Mouse (Mus musculus): ENCODE measurements at regions not wholly inside any gene's neighbourhood (a gene's known extent, or its start where the extent isn't known, plus 50 kb on each side); places are given as distances from the start of the nearest gene placed in this dataset.

DNA sequence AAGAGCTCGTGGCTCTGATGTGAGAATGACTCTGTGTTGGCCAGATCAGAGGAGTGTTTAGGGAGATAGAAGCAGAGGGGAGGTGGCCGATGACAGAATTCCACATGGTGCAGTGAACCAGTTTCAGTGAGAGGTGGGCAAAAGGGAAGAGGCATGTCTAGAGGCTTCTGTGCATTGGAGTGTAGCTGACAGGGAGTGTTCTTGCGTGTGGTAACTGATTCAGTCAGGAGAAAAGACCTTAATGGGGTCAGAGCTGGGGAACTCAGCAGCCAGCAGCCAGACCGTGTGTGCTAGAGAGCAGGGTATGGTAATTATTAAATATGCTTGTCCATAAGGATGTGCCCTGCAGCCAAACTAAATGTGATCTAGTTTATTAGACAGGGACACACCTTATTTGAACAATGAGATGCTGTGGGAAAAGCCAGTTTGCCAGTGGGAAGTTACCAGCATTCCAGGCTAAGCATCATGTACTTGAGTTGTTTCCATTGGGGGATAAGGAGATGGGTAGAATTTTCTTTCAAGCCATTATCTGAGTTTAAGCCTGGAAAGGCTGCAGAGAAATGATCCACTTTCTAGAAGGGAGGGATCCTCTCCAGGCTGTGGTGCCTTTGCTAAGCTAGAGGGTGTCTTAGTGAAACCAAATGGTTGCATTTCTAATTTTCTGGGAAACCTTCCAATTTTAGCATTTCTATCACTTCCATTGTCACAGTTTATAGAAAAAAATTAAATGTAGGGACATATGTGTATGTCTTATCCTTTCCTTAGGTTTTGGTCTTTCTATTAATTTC is 129.5 kb downstream of the Rsl24d1 start:
- Histone ChIP-seq H3K27me3 (ENCODE audit: control insufficient read depth, insufficient read depth, low read length) (no peaks in the 10 kb centered on the region), H3K9ac (ENCODE audit: low read length) (no peak overlapping the region), H3K36me3 (ENCODE audit: control insufficient read depth, insufficient read depth, low read length) (no peaks in the 10 kb centered on the region), H3K9me3 (ENCODE audit: control insufficient read depth, low read length) (no peaks in the 10 kb centered on the region), H3K4me1 (replicated peaks; ENCODE audit: control insufficient read depth, insufficient read depth, low read length) (no peaks in the 10 kb centered on the region), H3K4me2 (ENCODE audit: low read depth, low read length, severe bottlenecking) (no peak overlapping the region), H3K27ac (ENCODE audit: low read depth, low read length) (no peak overlapping the region), H3K4me3 (ENCODE audit: low read depth, low read length) (no peak overlapping the region)
- 58% methylated on average over 4 of the region's 4 CpGs for WGBS
- DNase-seq (ENCODE audit: low spot score), result no peak
- no peak for ATAC-seq (replicated peaks; ENCODE audit: low FRiP score)

DNA sequence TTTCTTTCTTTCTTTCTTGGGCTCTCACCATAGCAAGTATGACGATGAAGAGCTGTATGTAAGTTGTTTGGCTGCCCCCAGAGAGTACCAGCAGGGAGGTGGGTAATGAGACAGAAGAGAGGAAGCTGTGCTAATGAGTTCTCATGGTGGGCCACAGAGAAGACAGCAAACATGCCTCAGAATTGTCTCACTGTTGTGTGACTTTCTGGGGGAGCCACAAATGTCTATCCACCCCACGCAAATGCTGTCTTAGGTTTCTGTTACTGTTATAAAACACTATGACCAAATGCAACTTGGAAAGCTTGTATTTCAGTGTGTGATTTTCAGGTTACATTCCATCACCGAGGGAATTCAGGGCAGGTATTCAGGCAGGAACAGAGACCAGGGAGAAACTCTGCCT is 131.0 kb downstream of the Rsl24d1 start:
- H3K4me1 ChIP-seq (replicated peaks; ENCODE audit: control insufficient read depth, insufficient read depth, low read length), result no peaks in the 10 kb centered on the region
- 66% methylated on average over 3 of the region's 3 CpGs for WGBS
- H3K36me3 ChIP-seq (ENCODE audit: control insufficient read depth, insufficient read depth, low read length), result no peaks in the 10 kb centered on the region
- H3K9ac ChIP-seq (ENCODE audit: low read length), result no peak overlapping the region
- ATAC-seq (replicated peaks; ENCODE audit: low FRiP score) (no peak), DNase-seq (ENCODE audit: low spot score) (no peak)
- H3K9me3 ChIP-seq (ENCODE audit: control insufficient read depth, low read length), result no peaks in the 10 kb centered on the region
- no peak overlapping the region for H3K27ac ChIP-seq (ENCODE audit: low read depth, low read length)
- H3K4me2 ChIP-seq (ENCODE audit: low read depth, low read length, severe bottlenecking), result no peak overlapping the region
- H3K27me3 ChIP-seq (ENCODE audit: control insufficient read depth, insufficient read depth, low read length), result no peaks in the 10 kb centered on the region
- H3K4me3 ChIP-seq (ENCODE audit: low read depth, low read length), result no peak overlapping the region

DNA sequence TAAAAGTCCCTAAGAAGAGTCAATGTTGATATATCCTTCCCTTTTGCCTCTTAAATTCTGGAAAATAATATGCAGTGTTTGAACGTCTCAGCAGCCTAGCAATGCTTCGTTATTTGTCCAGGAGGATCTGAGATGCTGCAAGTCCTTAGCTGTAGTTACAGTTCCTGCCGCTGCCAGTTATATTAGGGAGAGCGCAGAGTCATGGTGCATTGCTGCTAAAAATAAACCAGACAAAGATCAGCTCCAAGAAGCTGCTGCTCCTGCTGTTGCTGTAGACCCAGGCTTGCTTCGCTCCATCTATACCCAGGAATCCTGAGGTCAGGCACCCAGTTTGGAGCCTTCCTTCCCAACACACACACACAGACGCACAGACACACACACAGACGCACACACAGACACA is 132.3 kb downstream of the Rsl24d1 start:
- 90% methylated on average over 7 of the region's 7 CpGs for WGBS
- Histone ChIP-seq H3K4me3 (ENCODE audit: low read depth, low read length) (no peak overlapping the region), H3K9ac (ENCODE audit: low read length) (no peak overlapping the region), H3K36me3 (ENCODE audit: control insufficient read depth, insufficient read depth, low read length) (no peaks in the 10 kb centered on the region), H3K27me3 (ENCODE audit: control insufficient read depth, insufficient read depth, low read length) (no peaks in the 10 kb centered on the region), H3K4me2 (ENCODE audit: low read depth, low read length, severe bottlenecking) (no peak overlapping the region), H3K27ac (ENCODE audit: low read depth, low read length) (no peak overlapping the region), H3K9me3 (ENCODE audit: control insufficient read depth, low read length) (no peaks in the 10 kb centered on the region), H3K4me1 (replicated peaks; ENCODE audit: control insufficient read depth, insufficient read depth, low read length) (no peaks in the 10 kb centered on the region)
- ATAC-seq (replicated peaks; ENCODE audit: low FRiP score) (no peak), DNase-seq (ENCODE audit: low spot score) (no peak)

DNA sequence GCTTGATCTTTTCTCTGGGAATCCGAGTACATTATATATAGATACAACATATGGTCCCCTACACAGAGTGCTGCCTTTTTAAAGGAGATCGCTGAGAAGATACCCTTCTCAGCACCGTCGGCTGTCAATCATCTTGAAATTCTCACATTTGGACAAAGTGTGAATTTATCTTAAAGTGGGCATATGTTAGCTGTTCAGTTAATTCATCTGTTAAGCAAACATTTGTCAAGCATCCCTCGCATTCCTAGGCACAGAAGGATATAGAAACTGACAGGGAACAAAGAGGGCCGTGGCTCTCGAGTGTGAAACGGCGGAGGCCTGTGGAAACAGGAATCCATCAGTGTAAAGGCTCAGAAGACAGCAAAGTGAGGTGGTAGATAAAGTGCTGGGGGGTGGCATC is 144.9 kb downstream of the Rsl24d1 start:
- Histone ChIP-seq H3K27ac (ENCODE audit: low read depth, low read length) (no peak overlapping the region), H3K9me3 (ENCODE audit: control insufficient read depth, low read length) (no peaks in the 10 kb centered on the region), H3K36me3 (ENCODE audit: control insufficient read depth, insufficient read depth, low read length) (no peaks in the 10 kb centered on the region), H3K27me3 (ENCODE audit: control insufficient read depth, insufficient read depth, low read length) (no peaks in the 10 kb centered on the region), H3K4me2 (ENCODE audit: low read depth, low read length, severe bottlenecking) (no peak overlapping the region), H3K4me1 (replicated peaks; ENCODE audit: control insufficient read depth, insufficient read depth, low read length) (no peaks in the 10 kb centered on the region), H3K9ac (ENCODE audit: low read length) (no peak overlapping the region), H3K4me3 (ENCODE audit: low read depth, low read length) (no peak overlapping the region)
- ATAC-seq (replicated peaks; ENCODE audit: low FRiP score), result no peak
- WGBS, result 77% methylated on average over 9 of the region's 9 CpGs
- DNase-seq (ENCODE audit: low spot score), result no peak

DNA sequence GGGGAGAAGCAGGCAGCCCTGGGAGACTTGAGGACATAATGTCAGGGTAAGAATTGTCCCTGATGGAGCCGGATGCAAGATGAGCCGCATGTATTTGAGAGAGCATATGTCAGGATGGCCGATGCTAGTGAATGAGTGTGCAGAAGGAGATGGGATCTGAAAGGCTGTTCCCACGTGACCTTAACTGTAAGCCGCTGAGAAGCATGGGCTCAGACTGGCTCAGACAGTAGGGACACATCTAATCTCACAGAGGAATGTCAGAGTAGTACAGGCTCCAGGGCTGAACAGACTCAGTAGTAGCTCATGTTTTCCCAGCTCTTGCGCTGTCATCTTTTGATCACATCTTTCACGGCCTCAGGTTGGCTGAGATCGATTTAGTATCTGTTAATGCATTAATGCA is 145.4 kb downstream of the Rsl24d1 start:
- ATAC-seq (replicated peaks; ENCODE audit: low FRiP score), result no peak
- no peak overlapping the region for H3K9ac ChIP-seq (ENCODE audit: low read length)
- 90% methylated on average over 8 of the region's 8 CpGs for WGBS
- H3K36me3 ChIP-seq (ENCODE audit: control insufficient read depth, insufficient read depth, low read length), result no peaks in the 10 kb centered on the region
- H3K4me1 ChIP-seq (replicated peaks; ENCODE audit: control insufficient read depth, insufficient read depth, low read length), result no peaks in the 10 kb centered on the region
- H3K4me2 ChIP-seq (ENCODE audit: low read depth, low read length, severe bottlenecking), result no peak overlapping the region
- no peaks in the 10 kb centered on the region for H3K27me3 ChIP-seq (ENCODE audit: control insufficient read depth, insufficient read depth, low read length)
- H3K9me3 ChIP-seq (ENCODE audit: control insufficient read depth, low read length), result no peaks in the 10 kb centered on the region
- no peak overlapping the region for H3K27ac ChIP-seq (ENCODE audit: low read depth, low read length)
- DNase-seq (ENCODE audit: low spot score), result no peak
- no peak overlapping the region for H3K4me3 ChIP-seq (ENCODE audit: low read depth, low read length)

DNA sequence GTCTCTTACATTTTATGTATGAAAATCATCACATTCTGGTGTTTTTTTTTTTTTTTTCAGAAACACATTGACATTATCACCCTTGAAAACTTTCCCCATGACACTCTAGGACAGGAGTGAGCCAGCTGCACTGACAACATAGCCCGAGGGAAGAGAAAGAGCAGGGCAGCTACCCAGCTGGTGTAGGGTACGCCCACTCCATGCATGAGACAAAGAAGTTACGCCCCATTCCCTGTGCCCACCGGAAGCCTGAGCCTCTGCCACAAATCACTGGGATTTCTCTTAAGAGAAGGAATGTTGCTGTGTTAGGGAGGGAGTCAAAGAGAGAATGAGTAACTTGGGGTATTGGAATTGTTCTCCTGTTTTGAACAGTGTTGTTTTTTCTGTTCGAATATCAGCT is 149.5 kb downstream of the Rsl24d1 start:
- H3K9me3 ChIP-seq (ENCODE audit: control insufficient read depth, low read length), result no peaks in the 10 kb centered on the region
- ATAC-seq (replicated peaks; ENCODE audit: low FRiP score) (peak; percentile 81), DNase-seq (ENCODE audit: low spot score) (peak; percentile 55)
- no peaks in the 10 kb centered on the region for H3K27me3 ChIP-seq (ENCODE audit: control insufficient read depth, insufficient read depth, low read length)
- no peak overlapping the region for H3K4me3 ChIP-seq (ENCODE audit: low read depth, low read length)
- no peaks in the 10 kb centered on the region for H3K4me1 ChIP-seq (replicated peaks; ENCODE audit: control insufficient read depth, insufficient read depth, low read length)
- H3K4me2 ChIP-seq (ENCODE audit: low read depth, low read length, severe bottlenecking), result no peak overlapping the region
- H3K9ac ChIP-seq (ENCODE audit: low read length), result no peak overlapping the region
- no peak overlapping the region for H3K27ac ChIP-seq (ENCODE audit: low read depth, low read length)
- H3K36me3 ChIP-seq (ENCODE audit: control insufficient read depth, insufficient read depth, low read length), result no peaks in the 10 kb centered on the region
- 40% methylated on average over 5 of the region's 5 CpGs for WGBS

DNA sequence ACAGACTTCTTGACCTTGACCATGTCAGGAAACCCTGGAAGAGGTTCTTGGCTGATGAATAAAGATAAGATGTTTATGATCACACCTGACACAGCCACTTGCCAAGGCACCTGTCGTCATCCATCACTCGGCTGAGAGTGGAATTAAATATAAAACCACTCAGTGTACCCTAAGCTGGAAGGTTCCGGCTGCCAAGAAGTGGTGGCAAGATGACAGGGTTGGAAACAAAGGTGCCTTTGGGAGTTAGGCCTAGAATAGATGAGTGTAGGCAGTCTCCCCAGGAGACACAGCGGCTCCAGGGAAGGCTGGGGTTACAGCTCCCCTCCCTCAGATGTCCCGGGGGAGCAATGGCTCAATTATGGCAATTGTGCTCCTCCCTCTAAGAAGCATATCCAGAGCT is 157.0 kb downstream of the Rsl24d1 start:
- no peak for ATAC-seq (replicated peaks; ENCODE audit: low FRiP score)

DNA sequence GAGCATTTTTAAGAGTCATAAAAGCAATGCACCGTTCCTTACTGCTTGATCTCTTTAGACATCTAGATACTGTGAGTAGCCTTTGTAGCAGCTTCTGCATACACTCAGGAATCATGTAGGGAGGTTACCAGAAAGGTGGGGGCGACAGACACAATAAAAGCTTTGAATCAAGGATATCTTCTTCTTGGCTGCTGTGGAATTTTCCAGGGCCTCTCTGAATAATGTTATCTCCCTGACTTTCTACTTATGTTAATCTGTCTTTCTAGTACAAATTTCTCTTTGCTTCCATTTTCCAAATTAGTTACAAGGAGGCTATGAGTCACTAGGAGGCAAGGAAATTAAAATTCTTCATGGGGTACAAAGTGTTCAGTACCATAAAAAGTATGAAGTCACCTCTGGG is 159.4 kb downstream of the Rsl24d1 start:
- DNase-seq (ENCODE audit: low spot score) (no peak), ATAC-seq (replicated peaks; ENCODE audit: low FRiP score) (no peak)
- H3K27me3 ChIP-seq (ENCODE audit: control insufficient read depth, insufficient read depth, low read length), result no peaks in the 10 kb centered on the region
- H3K4me2 ChIP-seq (ENCODE audit: low read depth, low read length, severe bottlenecking), result no peak overlapping the region
- no peaks in the 10 kb centered on the region for H3K36me3 ChIP-seq (ENCODE audit: control insufficient read depth, insufficient read depth, low read length)
- no peaks in the 10 kb centered on the region for H3K9me3 ChIP-seq (ENCODE audit: control insufficient read depth, low read length)
- H3K4me1 ChIP-seq (replicated peaks; ENCODE audit: control insufficient read depth, insufficient read depth, low read length), result peaks cover 2% of the 10 kb centered on the region; the same call in 1 of the 2 replicates
- H3K4me3 ChIP-seq (ENCODE audit: low read depth, low read length), result no peak overlapping the region
- no peak overlapping the region for H3K9ac ChIP-seq (ENCODE audit: low read length)
- 81% methylated on average over 2 of the region's 2 CpGs for WGBS
- no peak overlapping the region for H3K27ac ChIP-seq (ENCODE audit: low read depth, low read length)

More for the DNA sequence above, 157.0 kb downstream of the Rsl24d1 start:
- Histone ChIP-seq H3K4me2 (ENCODE audit: low read depth, low read length, severe bottlenecking) (no peak overlapping the region), H3K27me3 (ENCODE audit: control insufficient read depth, insufficient read depth, low read length) (no peaks in the 10 kb centered on the region), H3K9ac (ENCODE audit: low read length) (no peak overlapping the region), H3K4me3 (ENCODE audit: low read depth, low read length) (no peak overlapping the region), H3K4me1 (replicated peaks; ENCODE audit: control insufficient read depth, insufficient read depth, low read length) (no peaks in the 10 kb centered on the region), H3K27ac (ENCODE audit: low read depth, low read length) (no peak overlapping the region), H3K36me3 (ENCODE audit: control insufficient read depth, insufficient read depth, low read length) (no peaks in the 10 kb centered on the region), H3K9me3 (ENCODE audit: control insufficient read depth, low read length) (no peaks in the 10 kb centered on the region)
- 83% methylated on average over 5 of the region's 5 CpGs for WGBS
- no peak for DNase-seq (ENCODE audit: low spot score)

DNA sequence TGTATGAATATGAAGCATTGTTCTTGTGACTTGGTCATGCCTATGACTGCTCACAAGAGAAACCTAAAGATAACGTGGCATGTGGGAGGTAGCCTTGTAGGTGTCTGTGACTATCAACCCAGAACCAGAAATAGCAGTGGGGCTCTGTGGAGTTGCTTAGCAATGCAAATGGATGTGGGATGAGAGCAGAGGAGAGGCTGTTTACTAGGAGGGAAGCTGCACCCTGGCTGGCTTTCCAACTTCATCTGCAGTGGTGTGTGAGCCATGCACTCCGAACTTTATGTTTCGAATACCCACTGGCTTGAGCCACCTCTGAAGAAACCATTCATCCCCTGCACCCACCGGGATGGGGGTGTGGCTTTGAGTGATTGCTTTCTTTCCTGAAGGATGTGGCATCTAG is 160.5 kb downstream of the Rsl24d1 start:
- ATAC-seq (replicated peaks; ENCODE audit: low FRiP score) (no peak), DNase-seq (ENCODE audit: low spot score) (no peak)
- Histone ChIP-seq H3K36me3 (ENCODE audit: control insufficient read depth, insufficient read depth, low read length) (no peaks in the 10 kb centered on the region), H3K27me3 (ENCODE audit: control insufficient read depth, insufficient read depth, low read length) (no peaks in the 10 kb centered on the region), H3K4me2 (ENCODE audit: low read depth, low read length, severe bottlenecking) (no peak overlapping the region), H3K4me3 (ENCODE audit: low read depth, low read length) (no peak overlapping the region), H3K9me3 (ENCODE audit: control insufficient read depth, low read length) (no peaks in the 10 kb centered on the region), H3K27ac (ENCODE audit: low read depth, low read length) (no peak overlapping the region), H3K9ac (ENCODE audit: low read length) (no peak overlapping the region), H3K4me1 (replicated peaks; ENCODE audit: control insufficient read depth, insufficient read depth, low read length) (peaks cover 2% of the 10 kb centered on the region; the same call in 1 of the 2 replicates)
- WGBS, result 82% methylated on average over 4 of the region's 4 CpGs
